Mouse (Mus musculus) heart, postnatal 0 days (tissue): ENCODE measurements at regions not wholly inside any gene's neighbourhood (a gene's known extent, or its start where the extent isn't known, plus 50 kb on each side); places are given as distances from the start of the nearest gene placed in this dataset.

Experiments
- ATAC-seq: fragments of 200-750 bp; cut with Nextera tagmentation; 2 replicates; pipeline ENCODE4 v1.8.0; 2017; ENCODE audit warnings: low read depth, moderate number of reproducible peaks, moderate library complexity; ENCODE audit not compliant: insufficient read depth
- DNase-seq: peaks from one replicate; pipeline ENCODE4 v3.0.0-alpha.2; 2016; ENCODE audit warnings: low spot score
- H3K27ac ChIP-seq: fragments of 300-500 bp; sonication (generic); 2 replicates; pipeline ENCODE4 v1.5.1; 2014; ENCODE audit warnings: low read depth, mild to moderate bottlenecking
- H3K27me3 ChIP-seq: fragments of 300-500 bp; sonication (generic); 2 replicates; pipeline ENCODE4 v1.6.1; 2014; ENCODE audit warnings: low read length, mixed read lengths; ENCODE audit not compliant: control insufficient read depth, insufficient read depth
- H3K36me3 ChIP-seq: fragments of 300-500 bp; sonication (generic); replicated peaks from 2 replicates; pipeline ENCODE4 v1.6.1; 2014; ENCODE audit warnings: low read length, mixed read lengths; ENCODE audit not compliant: control insufficient read depth, insufficient read depth
- H3K4me1 ChIP-seq: fragments of 300-500 bp; sonication (generic); 2 replicates; pipeline ENCODE4 v1.6.1; 2014; ENCODE audit warnings: antibody characterized with exemption; ENCODE audit not compliant: control insufficient read depth, insufficient read depth
- H3K4me2 ChIP-seq: fragments of 300-500 bp; sonication (generic); 2 replicates; pipeline ENCODE4 v1.6.1; 2014; ENCODE audit warnings: low read depth, mild to moderate bottlenecking, low read length, moderate library complexity
- H3K4me3 ChIP-seq: fragments of 300-500 bp; sonication (generic); 2 replicates; pipeline ENCODE4 v1.5.1; 2014; ENCODE audit warnings: low read depth, low read length
- H3K9ac ChIP-seq: fragments of 300-500 bp; sonication (generic); replicated peaks from 2 replicates; pipeline ENCODE4 v1.6.1; 2014; ENCODE audit warnings: low read depth, low read length, mixed read lengths
- H3K9me3 ChIP-seq: fragments of 300-500 bp; sonication (generic); replicated peaks from 2 replicates; pipeline ENCODE4 v1.6.1; 2016; ENCODE audit warnings: low read length; ENCODE audit not compliant: control insufficient read depth
- CTCF ChIP-seq: IDR thresholded peaks from 2 replicates; pipeline ENCODE4 v1.5.1; 2016; ENCODE audit warnings: antibody characterized with exemption, control low read depth, low read depth
- EP300 ChIP-seq: IDR thresholded peaks from 2 replicates; pipeline ENCODE4 v1.6.1; 2016; ENCODE audit warnings: antibody characterized with exemption, low read depth
- WGBS: fragments of 180-500 bp; shearing (Covaris S2); extraction: QIAGEN DNeasy Blood & Tissue Kit; methylation state at CpG from one replicate; pipeline ENCODE4 v1.1.7; 2014; 5-methylcytosine and 5-hydroxymethylcytosine counted together

- Histone ChIP-seq H3K4me1 (no peaks in the 10 kb centered on the region), H3K36me3 (no peaks in the 10 kb centered on the region), H3K27me3 (no peaks in the 10 kb centered on the region), H3K4me2 (no peak overlapping the region), H3K9ac (no peak overlapping the region), H3K4me3 (no peak overlapping the region), H3K27ac (no peak overlapping the region), H3K9me3 (no peaks in the 10 kb centered on the region)
- no peak for DNase-seq
- TF ChIP-seq CTCF (peak; percentile 32), EP300 (no peak)
- ATAC-seq = no peak
- 34% methylated on average over 6 of the region's 6 CpGs for WGBS
Observed at GRCm38 (mm10) chr12:27502716-27503486, 160.5 kb upstream of the Sox11 start.

- WGBS = 40% methylated on average over 5 of the region's 5 CpGs
- ATAC-seq = no peak
- H3K4me2 ChIP-seq = no peak overlapping the region
- H3K27me3 ChIP-seq = no peaks in the 10 kb centered on the region
- H3K9me3 ChIP-seq = no peaks in the 10 kb centered on the region
- DNase-seq = no peak
- no peak overlapping the region for H3K9ac ChIP-seq
- TF ChIP-seq CTCF = no peak
- no peak for TF ChIP-seq EP300
- no peak overlapping the region for H3K27ac ChIP-seq
- no peaks in the 10 kb centered on the region for H3K36me3 ChIP-seq
- H3K4me1 ChIP-seq = no peaks in the 10 kb centered on the region
- no peak overlapping the region for H3K4me3 ChIP-seq
Observed at GRCm38 (mm10) chr12:27500516-27500915, 158.1 kb upstream of the Sox11 start.

DNA sequence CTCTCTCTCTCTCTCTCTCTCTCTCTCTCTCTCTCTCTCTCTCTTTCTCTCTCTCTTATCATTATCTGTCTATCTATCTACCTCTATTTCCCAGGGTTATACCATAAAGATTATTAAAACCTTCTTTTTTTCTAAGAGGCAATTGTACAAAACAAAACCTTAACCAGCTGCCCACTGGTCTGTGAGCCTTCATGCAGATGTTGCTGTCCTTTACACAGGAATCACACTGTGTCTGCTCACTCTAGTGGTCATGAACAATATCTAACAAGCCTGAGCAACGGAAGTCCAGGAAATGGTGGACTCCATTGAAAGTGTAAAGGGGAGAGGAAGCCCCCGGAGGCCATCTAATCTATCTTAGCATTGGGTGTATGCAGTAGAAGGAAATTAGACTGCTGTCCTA, 156.9 kb upstream of the Sox11 start:
- H3K9ac ChIP-seq = no peak overlapping the region
- TF ChIP-seq EP300 = no peak
- TF ChIP-seq CTCF = no peak
- H3K9me3 ChIP-seq = no peaks in the 10 kb centered on the region
- H3K4me2 ChIP-seq = no peak overlapping the region
- 42% methylated on average over 2 of the region's 2 CpGs for WGBS
- no peak overlapping the region for H3K27ac ChIP-seq
- H3K4me3 ChIP-seq = no peak overlapping the region
- H3K27me3 ChIP-seq = no peaks in the 10 kb centered on the region
- no peaks in the 10 kb centered on the region for H3K36me3 ChIP-seq
- DNase-seq (no peak), ATAC-seq (no peak)
- H3K4me1 ChIP-seq = no peaks in the 10 kb centered on the region

DNA sequence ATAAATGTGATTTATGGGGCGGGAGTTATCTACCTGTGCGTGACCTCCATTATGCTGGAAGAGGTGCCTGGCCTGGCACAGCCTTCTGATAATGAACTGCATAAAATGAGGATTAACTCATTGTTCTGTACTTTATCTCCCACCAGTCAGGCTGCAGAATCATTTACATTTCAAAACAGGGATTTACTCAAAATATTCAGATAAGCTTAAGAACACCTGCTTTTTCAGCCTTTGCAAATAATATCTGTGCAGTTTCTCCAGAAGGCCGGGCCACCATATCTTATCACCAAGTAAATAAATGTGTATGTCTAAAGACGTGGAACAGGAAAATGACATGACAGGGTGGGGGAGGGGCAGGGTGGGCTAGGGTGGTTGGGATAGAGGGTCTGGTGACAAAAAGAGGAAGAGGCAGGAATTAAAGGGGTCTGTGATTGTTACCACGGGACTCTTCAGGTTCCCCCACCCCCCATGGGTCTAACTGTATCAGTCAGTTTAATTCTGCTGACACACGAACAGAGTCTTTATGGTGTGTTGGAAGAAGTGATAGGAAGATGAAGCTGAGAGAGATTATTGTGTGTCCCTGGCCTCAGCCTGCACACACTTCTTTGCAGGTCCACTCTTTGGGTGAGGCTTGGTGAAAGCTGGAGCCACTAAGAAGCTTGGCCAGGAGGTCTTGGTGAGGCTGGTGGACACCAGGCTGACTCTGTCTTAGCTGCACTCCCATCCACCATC, 154.6 kb upstream of the Sox11 start:
- H3K9ac ChIP-seq = no peak overlapping the region
- H3K4me3 ChIP-seq = no peak overlapping the region
- TF ChIP-seq CTCF (no peak), EP300 (no peak)
- no peaks in the 10 kb centered on the region for H3K36me3 ChIP-seq
- no peak for ATAC-seq
- H3K9me3 ChIP-seq = no peaks in the 10 kb centered on the region
- H3K27me3 ChIP-seq = no peaks in the 10 kb centered on the region
- no peak for DNase-seq
- no peak overlapping the region for H3K27ac ChIP-seq
- 58% methylated on average over 6 of the region's 6 CpGs for WGBS
- H3K4me1 ChIP-seq = no peaks in the 10 kb centered on the region
- H3K4me2 ChIP-seq = no peak overlapping the region

DNA sequence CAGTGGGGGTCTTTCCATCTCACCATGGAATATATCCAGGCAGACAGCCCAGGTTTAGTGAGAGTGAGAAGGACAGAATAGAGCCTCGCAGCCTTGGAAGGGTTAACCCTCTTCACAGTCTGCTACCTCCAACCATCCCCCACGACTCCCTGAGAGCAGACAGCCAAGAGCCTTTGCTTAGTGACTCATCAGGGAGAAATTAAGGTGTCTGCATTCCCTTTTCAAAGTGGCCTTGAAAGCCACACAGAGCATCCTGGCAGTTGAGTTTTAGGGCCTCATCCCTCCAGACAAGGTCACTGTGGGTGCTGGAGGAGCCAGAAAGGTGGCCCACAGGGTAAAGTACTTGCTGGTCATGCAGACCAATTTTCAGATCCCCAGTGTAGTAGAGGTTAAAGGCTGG, 149.9 kb upstream of the Sox11 start:
- TF ChIP-seq EP300 = no peak
- TF ChIP-seq CTCF = no peak
- Histone ChIP-seq H3K27me3 (no peaks in the 10 kb centered on the region), H3K9ac (no peak overlapping the region), H3K36me3 (no peaks in the 10 kb centered on the region), H3K9me3 (no peaks in the 10 kb centered on the region), H3K4me2 (no peak overlapping the region), H3K4me1 (no peaks in the 10 kb centered on the region), H3K27ac (no peak overlapping the region), H3K4me3 (no peak overlapping the region)
- no peak for DNase-seq
- no peak for ATAC-seq
- 18% methylated on average over 2 of the region's 2 CpGs for WGBS
